ENCODE assay signal across 20 mouse cellular contexts in genomic region chr14:36099647-36100046, GRCm38 (mm10). TPM values are rescaled to one million over a fixed set of nuclear protein-coding genes. Genes with fewer than 3 reads are reported as not detected.
DNase-seq lines count a peak whose midpoint lies in the region; ATAC-seq lines count a peak whose summit lies in the region.
"Had no signal": no experiment of that assay in that cellular context is flagged by ENCODE, and none has a peak within 500 bp of the region (broad histone marks: within the 10 kb centered on the region; RNA-seq: fewer than 3 reads in every experiment).

No protein-coding gene starts in this region.

- peak; percentile 68 for DNase-seq in ES-CJ7 (ENCODE audit: low read depth, low spot score)
- DNase-seq in R1 (ENCODE audit: low read depth, low spot score), result peak; percentile 74
- no peak for DNase-seq in cerebellum, adult 18-20 months
- no peak for DNase-seq in adrenal gland, adult 8-10 months
- DNase-seq: adrenal gland, postnatal 10 days; adrenal gland, postnatal 25 days; cerebellum, adult 11-12 months; cerebellum, adult 8-10 months; cerebellum, adult 9-11 months; cerebellum, postnatal 14 days; cerebellum, postnatal 36 days; embryo, embryonic 11 days had no signal

- no peak for ATAC-seq in cerebellum, adult (ENCODE audit: insufficient number of reproducible peaks, low FRiP score, low TSS enrichment)
- ATAC-seq: activated CD4-positive, CD25-positive, alpha-beta regulatory T cell, adult 4 months; forebrain, embryonic 14.5 days; forebrain, embryonic 16.5 days; Patski had no signal

RNA-seq across cellular contexts. Expression of gene 4930474N05Rik, which starts 4.9 kb away (rescaled TPM):
- not detected for total RNA-seq in adrenal gland, adult 8-10 months (2022)
- total RNA-seq: adrenal gland, adult 18-20 months; adrenal gland, postnatal 10 days; adrenal gland, postnatal 25 days; adrenal gland, postnatal 4 days; common myeloid progenitor, adult 5-6 weeks had no signal

Comparison
In these comparisons a context has a peak if more than half of its experiments do, and no peak if none do; other contexts are left out.
1. DNase-seq: peak in ES-CJ7 (single experiment) and R1 (single experiment); none in cerebellum, adult 18-20 months (0 of 2) and adrenal gland, adult 8-10 months (single experiment).